Mouse (Mus musculus): ENCODE measurements around the gene Srsf4.

Gene Srsf4

DNA sequence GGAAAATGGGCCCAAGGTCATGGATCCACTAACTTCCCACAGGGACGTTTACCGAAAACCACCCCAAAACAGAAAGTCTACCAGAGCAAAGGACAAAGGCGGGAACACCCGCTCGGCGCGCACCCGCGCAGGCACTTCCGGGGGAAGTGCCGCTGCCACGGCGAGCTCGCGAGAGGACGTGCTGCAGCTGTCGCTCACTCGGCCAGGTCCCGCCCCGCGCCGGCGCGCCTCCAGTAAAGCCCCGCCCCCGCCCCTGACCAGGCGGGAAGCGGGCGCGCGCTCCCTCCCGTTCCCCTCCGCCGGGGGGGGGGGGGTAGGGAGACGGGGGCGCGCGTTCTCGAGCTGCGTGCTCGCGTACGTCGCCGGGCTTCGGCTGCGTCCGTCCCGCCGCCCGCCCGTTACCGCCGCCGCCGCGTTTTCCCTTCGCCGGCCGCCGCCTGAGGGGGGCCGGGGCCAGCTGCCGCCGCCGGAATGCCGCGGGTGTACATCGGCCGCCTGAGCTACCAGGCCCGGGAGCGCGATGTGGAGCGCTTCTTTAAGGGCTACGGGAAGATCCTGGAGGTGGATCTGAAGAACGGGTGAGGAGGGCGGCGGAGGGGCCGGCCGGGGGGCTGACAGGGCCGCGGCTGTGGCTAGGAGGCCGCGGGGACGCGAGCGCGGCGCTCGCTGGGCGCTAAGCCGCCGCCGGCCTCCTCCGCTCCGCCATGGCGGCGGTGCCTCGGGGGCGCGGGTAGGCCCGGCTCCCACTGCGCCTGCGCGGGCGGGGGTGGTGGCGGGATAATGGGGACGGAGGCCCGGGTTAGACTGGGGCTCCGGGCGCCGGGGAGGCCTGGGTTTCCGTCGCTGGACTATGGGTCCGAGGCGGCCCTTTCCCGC, at the start of gene Srsf4:
Gene Srsf4 (plus strand): TSS at position 325 of the 876 bp plus-strand sequence.
- DNase-seq (ENCODE audit: low spot score in 2 of 2) = peak; percentile 91 to 94

GRCm38 (mm10) chr4:131824939-131825338, 48.5 kb upstream of the Srsf4 start:
- DNase-seq (ENCODE audit: low spot score in 2 of 2) = no peak

DNA sequence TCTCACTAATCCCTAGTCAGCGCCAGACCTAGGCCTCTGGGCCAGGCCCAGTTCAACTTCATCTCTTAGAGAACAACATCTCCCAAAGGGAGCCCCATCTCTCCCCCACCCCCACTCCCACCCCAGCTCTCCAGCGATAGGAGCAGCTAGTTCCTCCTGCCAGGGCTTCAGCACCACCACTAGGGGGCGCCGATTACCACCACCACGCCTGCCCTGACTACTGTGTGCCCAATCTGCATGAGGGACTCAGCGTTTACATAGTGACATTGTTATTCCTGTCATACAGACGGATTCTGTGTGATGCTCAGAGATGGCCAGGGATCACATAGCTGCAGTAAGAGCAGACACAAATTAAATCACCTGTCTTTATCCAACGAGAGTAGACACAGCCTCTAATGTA, 47.6 kb upstream of the Srsf4 start:
- DNase-seq (ENCODE audit: low spot score in 2 of 2) = peak; percentile 16 to 68

GRCm38 (mm10) chr4:131826905-131827304, 46.5 kb upstream of the Srsf4 start:
- no peak for DNase-seq (ENCODE audit: low spot score in 2 of 2)

GRCm38 (mm10) chr4:131829123-131829522, 44.3 kb upstream of the Srsf4 start:
- DNase-seq (ENCODE audit: low spot score in 2 of 2) = no peak

GRCm38 (mm10) chr4:131831546-131832045, 41.8 kb upstream of the Srsf4 start:
- no peak for DNase-seq (ENCODE audit: low spot score in 2 of 2)

GRCm38 (mm10) chr4:131832759-131833407, 40.5 kb upstream of the Srsf4 start:
- no peak for DNase-seq (ENCODE audit: low spot score in 2 of 2)

DNA sequence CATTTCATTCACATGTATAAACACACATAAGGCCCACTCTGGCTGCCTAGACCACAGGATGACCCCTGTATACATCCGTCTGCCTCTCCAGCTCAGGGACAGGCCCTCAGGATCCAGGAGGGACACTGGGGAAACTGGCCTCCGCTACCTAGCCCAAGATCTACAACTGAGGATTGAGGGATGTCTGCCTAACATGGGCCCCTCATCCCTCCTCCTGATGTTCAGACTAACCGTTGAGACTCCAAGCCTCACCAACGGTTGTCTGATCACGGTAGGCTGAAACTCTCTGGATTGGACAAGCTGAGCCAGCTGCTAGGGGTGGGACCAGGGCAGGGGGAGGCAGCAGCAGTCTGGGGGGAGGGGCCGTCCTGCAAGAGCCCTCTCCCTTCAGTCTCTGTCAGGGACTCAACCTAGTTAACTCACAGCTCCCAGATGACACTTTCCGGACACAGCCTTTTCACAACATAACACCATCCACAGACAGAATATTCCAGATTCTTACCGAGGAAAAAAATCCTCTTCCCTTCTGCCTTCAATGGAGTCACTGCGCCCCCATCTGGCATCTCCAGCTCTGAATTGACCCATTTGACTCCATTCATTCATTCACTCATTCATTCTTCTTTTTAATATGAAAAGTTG, 39.3 kb upstream of the Srsf4 start:
- no peak for DNase-seq (ENCODE audit: low spot score in 2 of 2)

DNA sequence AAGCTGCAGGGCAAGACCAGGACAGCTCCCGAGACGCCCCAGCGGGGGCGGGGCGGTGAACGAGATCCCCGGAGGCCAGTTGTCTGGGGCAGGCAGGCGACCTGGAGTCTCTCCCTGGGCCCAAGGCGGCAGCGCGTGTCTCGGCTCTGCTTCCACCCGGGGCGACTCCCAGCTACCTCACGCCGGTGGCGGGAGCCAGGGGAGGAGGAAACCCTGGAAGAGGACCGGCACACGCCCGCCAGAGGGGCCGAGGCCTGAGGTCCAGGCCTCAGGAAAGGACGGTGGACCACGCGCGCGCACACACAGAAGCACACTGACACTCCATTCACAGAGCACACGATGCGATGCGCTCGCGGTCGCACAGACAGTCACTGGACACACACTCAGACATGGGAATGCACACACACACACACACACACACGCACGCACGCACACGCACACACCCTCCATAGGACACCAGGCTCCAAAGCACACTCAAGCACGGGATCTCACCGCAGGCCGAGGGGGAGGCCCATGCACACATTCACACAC, 37.0 kb upstream of the Srsf4 start:
- no peak for DNase-seq (ENCODE audit: low spot score in 2 of 2)

DNA sequence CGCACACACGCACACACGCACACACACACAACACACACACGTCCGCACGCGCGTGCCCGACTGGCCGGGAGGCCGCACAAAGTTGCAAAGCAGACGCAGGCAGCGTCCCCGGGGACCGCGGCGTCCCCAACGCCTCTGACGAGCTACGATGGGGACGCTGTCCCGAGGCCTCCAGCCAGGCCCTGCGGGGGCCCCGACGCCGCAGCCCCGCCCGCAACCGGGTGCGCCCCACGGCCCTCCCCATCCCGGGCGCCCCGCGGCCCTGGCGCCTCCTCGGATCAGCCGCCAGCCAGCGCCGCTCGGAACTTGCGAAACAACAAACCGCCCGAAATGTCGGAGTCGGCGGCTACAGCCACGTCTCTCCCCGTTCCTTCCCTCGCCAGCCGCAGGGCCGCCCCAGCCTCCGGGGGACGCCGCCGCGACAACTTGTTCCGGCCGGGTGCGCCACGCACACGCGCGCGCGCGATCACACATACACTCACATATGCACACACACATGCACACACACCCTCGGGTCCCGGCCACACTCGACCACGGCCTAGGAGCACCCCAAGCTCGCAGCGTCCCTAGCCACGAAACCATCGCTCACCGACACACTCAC, 36.4 kb upstream of the Srsf4 start:
- peak in 1 of 2 experiments; percentile 19 for DNase-seq (ENCODE audit: low spot score in 2 of 2)

DNA sequence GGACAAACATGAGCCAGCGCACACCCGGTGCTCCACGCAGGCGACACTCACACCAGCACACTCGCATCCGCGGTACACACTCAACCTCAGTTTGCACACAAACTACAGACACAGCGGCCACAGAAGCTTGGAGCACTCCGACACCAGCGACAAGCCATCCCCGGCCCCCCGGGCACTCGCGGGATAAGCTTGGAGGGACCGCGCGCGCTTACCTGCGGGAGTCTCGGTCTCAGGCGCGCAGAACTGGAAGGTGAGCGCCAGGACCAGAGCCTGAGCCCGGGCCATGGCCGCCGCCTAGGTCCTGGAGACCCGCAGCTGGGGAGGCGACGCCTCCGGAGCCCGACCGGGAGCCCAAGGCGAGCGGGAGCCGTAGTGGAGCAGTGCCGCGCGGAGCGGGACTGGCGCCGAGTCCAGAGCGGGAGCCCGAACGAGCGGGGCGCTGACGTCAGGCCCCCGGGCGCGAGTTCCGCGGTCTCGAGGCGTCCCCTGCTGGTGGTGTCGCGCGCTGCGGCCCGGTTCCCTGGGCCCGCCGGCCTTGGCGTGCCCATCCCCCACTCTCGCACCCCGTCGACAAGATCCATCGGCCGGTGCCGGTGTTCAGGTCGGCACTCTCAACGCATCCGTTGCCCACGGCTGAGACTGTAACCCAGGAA, 35.4 kb upstream of the Srsf4 start, which contains the start of gene Ptpru:
Gene Ptpru (minus strand): TSS at position 417 of the 653 bp plus-strand sequence.
- DNase-seq (ENCODE audit: low spot score in 2 of 2) = peak; percentile 60 to 90

DNA sequence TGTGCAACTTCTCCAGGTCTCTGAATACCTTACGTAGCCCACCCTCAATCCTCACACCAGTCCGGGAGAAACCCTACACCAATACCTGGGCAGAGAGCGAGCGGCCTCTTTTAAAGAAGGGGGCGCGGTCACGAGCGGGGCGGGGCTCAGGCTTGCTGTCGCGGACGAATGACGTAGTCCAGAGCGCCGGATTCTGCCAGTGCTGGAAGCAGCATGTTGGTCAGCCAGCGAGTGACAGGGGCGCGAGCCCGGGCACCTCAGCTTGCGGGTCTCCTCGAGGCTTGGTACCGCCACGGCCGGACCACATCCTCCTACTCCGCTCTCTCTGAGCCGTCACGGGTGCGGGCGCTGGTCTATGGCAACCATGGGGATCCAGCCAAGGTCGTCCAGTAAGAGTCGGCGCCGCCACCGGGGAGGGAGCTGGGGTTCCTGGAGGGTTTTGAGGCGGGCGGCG, 30.1 kb upstream of the Srsf4 start, which contains the start of gene Mecr:
Gene Mecr (plus strand): TSS at position 181 of the 454 bp plus-strand sequence.
- DNase-seq (ENCODE audit: low spot score in 2 of 2) = peak; percentile 84 to 91

DNA sequence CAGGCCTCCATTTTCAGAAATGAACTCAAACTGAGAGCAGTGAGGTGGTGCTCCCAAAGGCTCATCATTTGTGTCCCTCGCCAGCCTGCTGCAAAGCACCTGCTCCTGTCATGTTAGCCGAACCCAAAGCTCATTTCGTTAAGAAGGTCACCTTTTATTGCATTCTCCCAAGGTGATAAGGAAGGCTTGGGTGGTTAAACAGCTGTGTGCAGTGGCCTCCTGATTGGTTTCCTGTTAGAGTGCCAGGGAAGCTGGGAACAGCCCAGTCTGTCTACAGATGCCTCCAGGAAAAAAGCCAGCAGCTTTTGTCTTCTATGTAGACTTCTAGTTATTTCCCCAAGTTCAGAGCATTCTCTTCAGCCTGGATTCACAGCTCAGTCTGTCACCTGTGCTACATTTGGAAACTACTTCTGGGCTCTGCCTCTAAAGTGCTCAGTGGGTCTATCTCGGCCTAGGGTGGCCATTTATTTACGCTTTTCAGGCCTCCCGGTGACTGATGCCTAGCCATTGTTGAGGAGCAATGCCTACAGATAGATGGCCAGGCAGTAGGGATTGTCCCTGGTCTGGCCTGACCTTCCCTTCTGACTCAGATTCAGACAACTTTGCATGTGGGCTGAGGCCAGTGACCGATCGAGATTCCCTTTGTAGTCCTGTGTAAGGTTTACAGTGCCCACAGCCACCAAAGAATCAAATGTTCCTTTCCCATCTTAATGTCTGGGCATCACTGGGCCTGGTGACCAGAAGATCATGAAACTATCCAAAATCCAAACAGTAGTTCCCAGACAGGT, 27.2 kb upstream of the Srsf4 start:
- no peak for DNase-seq (ENCODE audit: low spot score in 2 of 2)

DNA sequence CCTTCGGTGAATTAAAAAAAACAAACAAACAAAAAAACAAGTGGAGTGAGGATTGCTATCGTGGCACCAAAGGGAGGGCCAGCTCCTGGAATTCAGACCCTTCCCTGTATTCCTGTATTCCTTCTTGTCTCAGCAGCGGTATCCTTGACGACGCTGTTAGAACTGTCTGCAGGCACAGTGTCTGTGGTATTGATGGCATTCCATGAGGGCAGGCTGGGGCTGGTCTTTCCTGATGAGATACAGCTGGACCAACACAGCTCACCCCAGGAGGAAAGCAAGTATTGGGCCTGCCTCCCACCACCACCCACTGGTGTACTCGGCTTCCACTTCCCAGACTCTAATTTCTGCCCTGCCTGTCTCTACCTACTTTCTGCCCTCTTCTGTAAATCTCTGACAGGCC, 25.3 kb upstream of the Srsf4 start:
- DNase-seq (ENCODE audit: low spot score in 2 of 2) = no peak

GRCm38 (mm10) chr4:131849986-131850638, 23.3 kb upstream of the Srsf4 start:
- no peak for DNase-seq (ENCODE audit: low spot score in 2 of 2)

- no peak for DNase-seq (ENCODE audit: low spot score in 2 of 2)
Observed at GRCm38 (mm10) chr4:131854950-131855349, 18.5 kb upstream of the Srsf4 start.

- peak; percentile 71 to 82 for DNase-seq (ENCODE audit: low spot score in 2 of 2)
Observed at GRCm38 (mm10) chr4:131860492-131861340, 12.7 kb upstream of the Srsf4 start.

DNA sequence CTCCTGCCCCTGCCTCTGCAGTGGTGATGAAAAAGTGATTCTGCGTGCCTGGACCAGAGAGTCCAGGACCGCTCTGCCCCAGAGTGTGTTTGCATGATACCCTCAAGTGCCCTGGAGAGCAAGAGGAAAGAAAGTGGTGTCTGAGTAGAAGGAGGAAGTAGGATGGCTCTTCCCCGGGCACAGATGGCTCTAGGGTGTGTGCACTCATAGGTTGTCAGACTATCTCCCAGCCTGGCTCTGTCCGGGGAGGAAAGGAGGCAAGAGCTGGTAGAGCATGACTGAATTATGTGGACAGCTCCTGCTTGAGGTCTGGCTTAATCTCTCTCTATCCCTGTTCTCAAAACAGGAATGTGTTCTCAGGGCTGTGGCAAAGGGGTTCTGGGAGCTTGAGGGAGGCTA, 12.1 kb upstream of the Srsf4 start:
- DNase-seq (ENCODE audit: low spot score in 2 of 2) = no peak

Measured in thymus, postnatal 10 days (tissue).